Mouse (Mus musculus) bone marrow macrophage, adult 2 months (primary cell): ENCODE data around the gene U2af2.

ENCODE experiments used
- CTCF ChIP-seq: IDR thresholded peaks from 2 replicates; pipeline ENCODE4 v1.5.1; 2012; ENCODE audit warnings: low read depth, mild to moderate bottlenecking, low read length, moderate library complexity
- POLR2A ChIP-seq: IDR thresholded peaks from 2 replicates; pipeline ENCODE4 v1.6.1; 2012; ENCODE audit warnings: mild to moderate bottlenecking, low read depth, low read length, borderline replicate concordance

DNA sequence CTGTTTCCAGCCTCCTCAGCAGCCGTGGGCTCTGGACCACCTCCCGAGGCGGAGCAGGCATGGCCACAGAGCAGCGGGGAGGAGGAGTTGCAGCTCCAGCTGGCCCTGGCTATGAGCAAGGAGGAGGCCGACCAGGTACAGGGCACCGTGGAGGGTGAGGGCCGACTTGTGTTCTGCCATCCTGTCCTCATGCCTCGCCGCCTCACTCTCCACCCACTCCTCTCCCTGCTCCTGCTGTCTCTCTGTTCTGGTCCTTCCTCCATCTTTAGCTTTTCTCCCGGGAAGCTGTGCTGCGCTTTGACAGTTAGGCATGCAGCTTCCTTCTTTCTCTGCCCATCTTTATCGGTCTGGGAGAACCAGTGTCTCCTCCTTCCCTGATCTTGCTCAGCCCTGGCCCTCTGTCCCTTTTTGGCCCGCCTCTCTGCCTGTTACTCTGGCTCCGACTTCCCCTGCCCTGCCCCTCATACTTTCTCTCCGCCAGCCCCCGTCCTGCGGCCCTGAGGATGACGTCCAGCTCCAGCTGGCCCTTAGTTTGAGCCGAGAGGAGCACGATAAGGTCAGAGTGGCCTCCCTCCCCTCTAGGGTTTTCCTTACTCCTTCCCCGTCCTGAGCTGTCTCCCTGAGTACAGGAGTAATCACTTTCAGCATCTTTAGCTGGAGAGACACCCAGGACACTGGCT, 31.0 kb downstream of the U2af2 start:
- TF ChIP-seq CTCF (no peak), POLR2A (no peak)
